12 mouse cellular contexts compared by ENCODE assay signal in the genomic region with DNA sequence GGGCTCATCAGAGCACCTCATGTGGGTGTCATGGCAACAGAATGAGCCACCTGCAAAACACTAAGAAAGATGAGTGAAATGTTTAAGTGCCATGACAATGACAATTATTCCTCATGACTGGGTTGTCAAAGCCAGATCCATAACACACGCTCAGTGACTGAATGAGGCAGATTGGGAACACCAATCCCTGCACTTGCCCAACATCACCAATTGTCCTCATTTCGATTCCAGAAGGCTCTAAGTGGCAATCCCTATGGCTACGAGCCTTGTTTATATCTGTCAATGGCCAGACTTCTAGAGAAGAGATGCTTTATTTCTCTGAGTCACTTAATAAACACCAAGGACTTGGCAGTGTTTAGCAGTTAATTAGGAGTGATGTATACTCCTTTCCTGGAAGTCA.
"Had no signal": no experiment of that assay in that cellular context is flagged by ENCODE, and none has a peak within 500 bp of the region (broad histone marks: within the 10 kb centered on the region; RNA-seq: fewer than 3 reads in every experiment).

No protein-coding gene starts in this region.

- H3K27ac ChIP-seq: left cerebral cortex, adult 2 months; limb, embryonic 10.5 days; liver, embryonic 15.5 days; lung, embryonic 15.5 days; neural tube, embryonic 15.5 days had no signal

- H3K27me3 ChIP-seq: liver, embryonic 15.5 days; lung, embryonic 15.5 days; neural tube, embryonic 15.5 days had no signal

- H3K36me3 ChIP-seq: limb, embryonic 10.5 days; liver, embryonic 15.5 days; lung, embryonic 15.5 days; neural tube, embryonic 15.5 days had no signal

- H3K9me3 ChIP-seq: limb, embryonic 10.5 days; liver, embryonic 15.5 days; lung, embryonic 15.5 days; neural tube, embryonic 15.5 days had no signal

- H3K4me1 ChIP-seq: limb, embryonic 10.5 days; liver, embryonic 15.5 days; lung, embryonic 15.5 days had no signal

- DNase-seq: kidney, postnatal 25 days; right cerebral cortex, postnatal 4 days; spleen, adult 18-20 months; thymus, adult 18-20 months; thymus, postnatal 14 days had no signal

- H3K4me2 ChIP-seq: liver, embryonic 11.5 days; liver, embryonic 15.5 days; lung, embryonic 15.5 days; neural tube, embryonic 15.5 days had no signal

- H3K4me3 ChIP-seq: left cerebral cortex, adult 2 months; limb, embryonic 10.5 days; liver, embryonic 15.5 days; lung, embryonic 15.5 days; myocyte; neural tube, embryonic 15.5 days had no signal

- H3K9ac ChIP-seq: liver, embryonic 15.5 days; lung, embryonic 15.5 days; neural tube, embryonic 15.5 days had no signal
